Mouse (Mus musculus) v-Abl transformed pro-B cells (cell line): Measurements from ENCODE around the gene A530016L24Rik.

Source experiments
- in situ Hi-C, 2 experiments: fragments of 400-800 bp; cut with MboI; formaldehyde crosslinking; loops; one replicate each; pipeline ENCODE4 v1.15.1; 2025; ENCODE audit not compliant: unreplicated experiment in 2 of 2

A530016L24Rik gene

DNA sequence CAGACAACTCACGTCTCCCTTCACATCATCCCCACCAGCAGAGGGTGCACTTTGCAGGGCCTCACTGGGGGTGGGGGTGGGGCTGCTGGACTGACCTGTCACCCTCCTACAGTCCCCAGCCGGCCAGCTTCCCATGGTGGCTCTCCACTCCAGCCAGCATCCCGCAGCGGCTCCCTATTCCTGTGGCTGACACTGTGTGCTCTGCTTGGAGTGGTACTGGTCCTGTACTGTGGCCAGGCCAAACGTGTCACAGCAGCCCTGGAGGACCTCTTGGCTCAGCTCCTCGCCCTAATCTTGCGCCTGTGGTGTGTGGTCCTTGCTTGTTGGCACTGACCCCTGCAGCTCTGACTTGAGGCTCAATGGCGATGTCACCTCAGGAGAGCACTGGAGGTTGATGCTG, 8.5 kb downstream of the A530016L24Rik start:
- in situ Hi-C loops, result no loop called here

DNA sequence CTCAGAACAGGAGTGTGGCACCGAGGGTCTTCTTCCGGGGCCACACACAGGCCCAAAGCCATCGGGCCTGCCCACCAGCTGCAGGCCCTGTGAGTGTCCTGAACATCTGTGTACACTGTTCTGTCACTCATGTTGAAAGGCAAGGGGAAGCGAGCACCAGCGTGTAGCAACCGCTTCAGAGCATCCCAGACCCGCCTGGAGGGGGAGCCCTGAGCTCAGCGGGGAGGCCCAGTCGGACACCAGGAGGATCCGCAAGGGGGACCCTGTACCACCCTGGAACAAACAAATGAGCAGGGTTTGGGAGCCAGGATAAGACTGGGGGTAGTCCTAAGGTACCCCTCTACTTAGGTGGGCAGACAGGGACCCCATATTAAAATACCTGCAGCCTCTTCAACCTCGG, 9.4 kb downstream of the A530016L24Rik start:
- in situ Hi-C loops, result no loop called here

DNA sequence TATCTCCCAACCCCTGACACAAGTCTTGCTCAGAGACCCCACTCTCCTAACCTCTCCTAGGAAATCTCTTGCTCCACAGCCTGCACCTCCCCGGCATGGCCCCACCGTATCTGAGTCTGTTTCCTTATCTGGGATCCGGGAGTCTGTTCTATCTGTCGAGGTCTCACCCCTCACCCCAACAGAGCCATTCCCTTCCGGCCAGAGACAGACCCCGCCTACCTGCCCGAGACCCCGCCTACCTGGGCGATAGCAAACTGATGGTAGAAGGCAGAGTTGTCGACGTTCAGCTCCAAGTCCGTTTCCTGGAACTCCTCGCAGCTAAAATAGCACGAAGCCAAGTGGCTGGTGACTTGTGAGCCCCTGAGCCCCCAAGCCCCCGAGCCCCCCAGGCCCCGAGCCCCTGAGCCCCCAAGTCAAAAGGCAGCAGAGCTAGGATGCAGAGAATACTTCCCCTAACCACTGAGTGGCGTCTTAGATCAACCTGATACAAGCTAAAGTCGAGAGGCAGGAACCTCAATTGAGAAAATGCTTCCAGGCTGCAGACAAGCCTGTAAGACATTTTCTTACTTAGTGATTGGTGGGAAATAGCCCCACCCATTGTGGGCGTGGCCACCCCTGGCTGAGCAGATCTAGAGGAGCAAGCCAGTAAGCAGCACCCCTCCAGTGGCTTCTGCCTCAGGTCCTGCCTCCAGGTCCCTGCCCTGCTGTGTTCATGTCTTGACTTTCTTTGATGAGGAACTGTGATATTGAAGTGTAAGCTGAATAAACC, 13.9 kb downstream of the A530016L24Rik start:
- in situ Hi-C loops, result no loop called here

DNA sequence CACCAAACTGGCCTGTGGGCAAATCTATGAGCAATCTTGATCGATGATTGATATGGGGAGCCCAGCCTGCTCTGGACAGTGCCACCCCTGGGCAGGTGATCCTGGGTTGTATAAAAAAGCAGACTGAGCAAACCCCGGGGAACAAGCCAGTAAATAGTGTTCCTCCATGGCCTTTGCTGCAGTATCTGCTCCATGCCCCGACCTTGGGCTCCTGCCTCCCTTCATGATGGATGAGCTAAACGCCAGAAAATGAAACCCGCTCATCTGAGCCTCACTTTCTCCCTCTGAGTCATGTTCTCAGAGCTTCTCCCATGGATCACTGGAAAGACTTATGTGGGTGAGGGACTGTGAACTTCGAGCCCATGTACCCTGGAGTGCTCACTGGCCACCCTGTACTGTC, 17.0 kb downstream of the A530016L24Rik start:
- in situ Hi-C loops, result no loop called here

DNA sequence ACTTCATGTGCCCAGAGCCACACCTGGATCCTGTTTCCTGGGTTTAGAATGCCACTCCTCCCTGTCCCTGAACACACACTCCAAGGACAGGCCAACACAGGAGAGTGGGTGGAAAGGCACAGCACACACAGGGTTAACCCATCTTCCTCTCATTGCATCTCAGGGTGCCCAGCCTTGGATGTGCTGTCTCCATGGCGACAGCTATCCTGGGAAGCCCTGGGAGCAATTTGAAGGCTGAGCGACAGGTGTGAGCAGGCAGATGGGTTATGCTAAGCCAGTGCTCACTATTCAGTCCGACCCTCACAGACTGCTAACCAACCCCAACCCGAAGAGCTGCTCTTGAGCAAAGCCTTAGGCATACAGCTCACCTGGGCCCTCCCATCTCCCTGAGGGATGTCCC, 18.0 kb downstream of the A530016L24Rik start:
- in situ Hi-C loops, result no loop called here

DNA sequence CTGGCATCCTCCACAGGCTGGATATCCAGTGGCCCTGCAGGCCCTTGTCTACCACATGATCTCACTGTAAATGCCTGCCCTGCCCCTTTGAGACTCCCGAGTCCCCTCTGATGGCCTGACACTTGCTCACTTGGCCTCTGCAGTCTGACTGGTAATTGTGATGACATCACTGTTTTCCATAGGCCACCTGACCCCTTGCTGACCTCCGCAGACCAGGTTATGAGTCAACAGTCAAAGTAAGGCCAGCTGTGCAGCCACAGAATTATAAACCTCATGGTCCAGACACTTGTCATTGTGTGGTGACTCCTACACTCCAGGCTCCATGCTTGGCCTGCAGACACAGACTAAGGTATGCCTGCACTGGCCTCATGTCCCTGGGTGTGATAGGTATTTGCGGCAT, 18.7 kb downstream of the A530016L24Rik start:
- in situ Hi-C loops, result no loop called here

DNA sequence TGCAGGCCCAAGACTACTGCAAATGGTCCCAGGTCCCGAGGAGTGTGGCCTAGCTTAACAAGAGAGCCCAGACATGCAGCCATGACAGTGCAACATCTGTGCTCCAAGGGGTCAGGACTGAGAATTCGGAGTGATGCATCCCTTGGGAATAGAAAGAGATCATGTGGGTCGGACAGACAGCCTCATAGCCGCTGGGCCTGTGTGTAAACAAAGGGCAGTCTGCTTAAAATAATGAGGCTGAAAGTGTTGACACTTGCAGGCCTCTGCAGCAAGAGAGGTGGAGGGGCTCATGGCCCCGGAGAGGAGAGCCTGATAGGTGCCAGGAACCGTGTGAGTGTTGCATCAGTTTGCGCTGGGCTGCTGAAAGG, 21.1 kb downstream of the A530016L24Rik start:
- in situ Hi-C loops, result no loop called here

DNA sequence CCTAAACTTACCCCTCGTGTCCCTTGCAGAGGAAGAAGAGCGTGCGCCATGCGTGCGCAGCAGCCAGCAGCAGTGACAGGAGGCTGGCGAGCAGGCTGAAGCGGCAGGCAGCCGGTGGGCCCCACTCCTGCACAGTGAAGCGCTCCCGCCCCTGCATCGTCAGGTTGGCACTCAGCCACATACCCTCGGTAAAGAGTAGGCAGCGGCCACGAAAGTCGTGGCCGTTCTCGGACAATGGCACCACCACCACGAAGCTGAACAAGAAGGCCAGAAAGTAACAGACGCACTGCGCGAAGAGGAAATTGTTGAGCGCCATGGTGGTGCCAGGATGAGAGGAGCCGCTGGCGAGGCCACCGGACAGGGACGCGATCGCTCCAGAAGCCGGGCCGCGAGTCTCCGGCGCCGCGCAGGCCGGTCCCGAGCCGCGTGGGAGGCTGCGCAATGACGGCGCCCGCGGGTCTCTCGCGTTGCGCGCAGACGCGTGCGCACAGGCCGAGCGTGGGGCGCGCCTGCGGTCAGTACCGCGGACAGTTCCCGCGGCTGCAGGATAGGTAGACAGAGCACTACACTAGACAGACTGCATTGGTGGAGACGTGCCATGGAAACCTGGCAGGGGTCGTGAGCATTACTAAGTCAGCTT, 21.6 kb downstream of the A530016L24Rik start:
- in situ Hi-C loops, result no loop called here

DNA sequence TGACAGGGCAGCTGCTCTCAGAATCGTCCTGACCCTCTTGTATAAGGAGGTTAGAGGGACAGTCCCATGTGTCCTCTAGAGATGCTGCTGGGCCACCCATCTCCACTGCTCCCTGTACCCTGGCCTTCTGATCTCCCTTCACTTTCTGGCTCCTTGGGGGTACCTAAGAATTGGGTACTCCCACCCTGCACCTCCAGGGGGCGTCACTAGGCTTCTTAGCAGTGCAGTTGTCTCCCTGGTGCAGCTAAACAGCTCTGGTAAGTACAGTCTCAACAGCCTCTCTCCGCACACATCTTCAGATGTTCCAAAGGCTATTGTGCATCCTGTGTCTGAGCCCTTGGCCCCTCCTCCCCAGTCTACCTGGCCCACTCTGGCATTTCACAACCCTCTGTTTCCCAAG, 25.6 kb downstream of the A530016L24Rik start:
- in situ Hi-C loops, result no loop called here

DNA sequence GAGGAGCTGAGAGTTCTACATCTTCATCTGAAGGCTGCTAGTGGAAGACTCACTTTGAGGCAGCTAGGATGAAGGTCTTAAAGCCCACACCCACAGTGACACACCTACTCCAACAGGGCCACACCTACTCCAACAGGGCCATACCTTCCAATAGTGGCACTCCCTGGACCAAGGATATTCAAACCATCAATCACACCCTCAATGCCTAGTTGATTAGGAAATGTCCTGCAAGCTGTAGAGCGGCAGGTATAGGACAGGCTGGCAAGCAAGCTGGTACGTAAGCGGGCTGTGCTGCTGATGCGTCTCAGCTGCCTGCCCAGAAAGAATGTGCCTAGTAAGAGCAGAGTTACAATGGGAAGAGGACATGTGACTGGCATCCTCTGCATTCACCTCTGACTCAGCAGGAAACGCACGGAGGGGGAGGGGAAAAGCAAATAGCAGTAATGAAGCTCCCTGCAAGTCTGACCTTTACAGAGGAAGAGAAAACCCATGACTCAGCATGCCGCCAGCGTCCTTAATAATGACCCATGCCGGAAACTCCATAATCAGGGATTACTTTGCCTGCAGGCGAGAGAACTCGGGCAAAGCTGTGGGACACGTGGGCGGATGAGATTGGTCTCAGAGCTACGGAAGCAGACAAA, 27.6 kb downstream of the A530016L24Rik start, which contains the start of gene Tmem179:
Gene Tmem179 (minus strand): TSS at position 51 of the 641 bp plus-strand sequence.
- in situ Hi-C loops, result no loop called here

DNA sequence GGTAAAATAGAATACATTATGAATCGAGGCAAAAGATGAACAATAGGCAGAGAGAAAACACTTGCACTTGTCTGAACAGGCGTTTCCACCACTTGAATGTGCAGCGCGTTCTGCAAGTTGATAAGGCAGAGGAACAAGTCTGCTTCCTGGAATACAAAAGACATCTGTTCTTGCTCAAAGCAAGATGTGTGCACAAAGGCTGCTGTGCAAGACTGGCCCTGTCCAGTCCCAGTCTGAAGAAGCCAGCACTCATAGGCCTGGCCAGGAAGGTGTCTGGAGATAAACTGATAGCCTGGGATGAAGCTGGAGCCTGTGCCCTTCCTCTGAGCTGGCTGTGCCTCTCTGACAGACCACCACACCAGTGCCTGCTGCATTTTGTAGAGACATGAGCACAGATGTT, 28.9 kb downstream of the A530016L24Rik start:
- in situ Hi-C loops, result no loop called here

DNA sequence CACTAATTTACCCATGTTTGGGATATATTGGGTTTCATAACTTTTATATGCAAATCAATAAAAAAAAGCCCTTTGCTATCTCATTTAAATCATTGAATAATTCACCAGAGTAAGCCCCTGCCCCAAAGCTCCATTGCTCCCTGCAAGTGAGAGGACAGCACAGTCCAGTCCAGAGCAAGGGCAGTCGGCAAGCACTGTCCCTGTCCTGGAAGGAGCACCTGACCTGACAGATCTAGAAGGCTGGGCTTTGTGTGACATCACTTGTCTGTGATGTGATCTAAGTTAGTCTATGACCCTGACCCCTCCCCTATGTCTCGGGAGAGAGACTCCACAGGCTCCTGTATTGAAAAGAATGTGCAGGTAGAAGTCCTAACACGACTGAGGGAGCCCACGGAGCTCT, 44.5 kb downstream of the A530016L24Rik start:
- in situ Hi-C loops, result loop anchor here (25.0 kb wide), 3 partner anchors 846 to 1121 kb away; partner anchors contain the start of genes Ckb (in 1 of the 2), Exoc3l4 (in 1 of the 2), Lbhd2 (in 1 of the 2) and Trmt61a (in 1 of the 2)

DNA sequence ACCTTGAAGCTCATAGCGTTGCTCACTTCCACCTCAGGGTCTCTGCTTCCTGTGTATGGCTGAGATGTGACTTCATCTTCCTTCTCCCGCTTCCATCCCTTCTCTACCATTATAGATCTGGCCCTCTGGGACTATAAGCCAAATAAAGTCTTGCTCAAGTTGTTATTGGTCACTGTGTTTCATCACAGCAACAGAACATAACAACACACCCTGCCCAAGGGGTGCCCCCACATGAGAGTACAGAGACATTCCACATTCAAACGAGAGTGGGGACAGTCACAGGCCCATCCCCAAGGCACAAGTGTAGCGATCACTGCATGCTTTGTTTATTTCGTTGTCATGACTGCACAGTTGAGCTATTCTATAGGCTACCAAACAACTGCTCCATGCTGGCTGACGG, 48.0 kb downstream of the A530016L24Rik start:
- in situ Hi-C loops, result loop anchor here (5.0 to 25.0 kb wide), 4 partner anchors 420 to 1125 kb away; partner anchors contain the start of genes Ckb (in 1 of the 2), Exoc3l4 (in 1 of the 2), Lbhd2 (in 1 of the 2) and Trmt61a (in 1 of the 2)

DNA sequence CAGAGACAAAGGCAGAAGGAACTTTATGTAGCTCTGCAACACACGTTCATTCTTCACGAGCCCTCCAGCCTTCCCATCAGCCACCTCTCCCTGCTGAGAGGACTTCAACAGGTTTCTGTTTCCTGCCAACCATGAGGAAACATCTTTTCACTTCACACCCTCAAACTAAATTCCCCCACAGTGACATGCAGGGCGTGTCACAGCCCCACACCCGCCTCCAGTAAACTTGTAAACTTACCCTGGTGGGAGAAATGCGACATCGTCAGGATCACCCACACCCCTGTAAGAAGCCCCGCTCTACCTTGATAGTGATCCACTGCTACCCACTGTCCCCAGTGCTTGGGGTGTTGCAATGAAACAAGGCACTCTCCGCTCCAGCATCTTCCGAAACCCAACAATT, 49.1 kb downstream of the A530016L24Rik start:
- in situ Hi-C loops, result loop anchor here (5.0 to 25.0 kb wide), 4 partner anchors 421 to 1126 kb away; partner anchors contain the start of genes Ckb (in 1 of the 2), Exoc3l4 (in 1 of the 2), Lbhd2 (in 1 of the 2) and Trmt61a (in 1 of the 2)

DNA sequence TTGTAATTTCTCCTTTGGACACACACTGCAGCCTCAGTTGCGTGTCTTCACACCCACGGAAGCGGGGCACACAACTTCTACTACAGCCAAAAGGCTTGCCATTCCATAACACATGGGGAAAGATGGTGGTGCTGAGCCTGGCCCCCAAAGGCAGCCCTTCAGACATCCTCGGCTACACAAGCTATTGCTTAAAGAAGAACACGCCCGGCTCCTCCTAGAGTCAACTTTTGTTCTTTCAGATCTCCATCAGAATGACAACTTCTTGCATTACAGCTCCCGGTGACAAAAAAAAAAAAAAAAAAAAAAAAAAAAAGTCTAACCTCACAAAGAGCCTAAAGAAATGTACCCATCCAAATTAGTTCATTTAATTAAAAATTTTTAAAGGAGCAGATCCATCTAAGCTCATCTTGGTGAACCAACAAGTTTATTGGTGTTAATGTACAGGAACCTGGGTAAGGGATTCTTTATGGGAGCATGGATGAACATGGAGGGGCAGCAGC, 50.3 kb downstream of the A530016L24Rik start:
- in situ Hi-C loops, result loop anchor here (5.0 to 25.0 kb wide), 4 partner anchors 422 to 1127 kb away; partner anchors contain the start of genes Ckb (in 1 of the 2), Exoc3l4 (in 1 of the 2), Lbhd2 (in 1 of the 2) and Trmt61a (in 1 of the 2)

DNA sequence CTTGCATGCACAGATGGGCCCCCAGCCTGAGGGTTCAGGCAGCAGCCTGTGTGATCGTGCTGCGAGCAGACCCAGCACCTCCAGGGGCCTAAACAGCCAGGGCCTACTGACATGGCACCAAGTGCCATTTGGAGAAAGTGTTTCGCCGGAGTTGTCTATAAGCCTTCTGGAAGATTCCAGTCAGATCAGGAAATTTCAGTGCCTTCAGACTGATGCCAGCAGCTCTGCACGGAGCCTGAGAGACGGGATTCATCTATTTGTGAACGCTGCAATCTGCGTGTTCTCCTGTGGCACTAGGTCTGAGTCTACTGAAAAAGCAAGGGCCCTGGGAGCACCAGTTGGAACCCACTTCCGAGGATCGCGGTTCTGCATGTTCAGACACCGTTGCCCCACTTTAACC, 51.1 kb downstream of the A530016L24Rik start:
- in situ Hi-C loops, result loop anchor here (5.0 to 25.0 kb wide), 5 partner anchors 393 to 1128 kb away; partner anchors contain the start of genes Ckb (in 1 of the 2), Exoc3l4 (in 1 of the 2), Kif26a (in 1 of the 2) and Lbhd2 (in 1 of the 2)

DNA sequence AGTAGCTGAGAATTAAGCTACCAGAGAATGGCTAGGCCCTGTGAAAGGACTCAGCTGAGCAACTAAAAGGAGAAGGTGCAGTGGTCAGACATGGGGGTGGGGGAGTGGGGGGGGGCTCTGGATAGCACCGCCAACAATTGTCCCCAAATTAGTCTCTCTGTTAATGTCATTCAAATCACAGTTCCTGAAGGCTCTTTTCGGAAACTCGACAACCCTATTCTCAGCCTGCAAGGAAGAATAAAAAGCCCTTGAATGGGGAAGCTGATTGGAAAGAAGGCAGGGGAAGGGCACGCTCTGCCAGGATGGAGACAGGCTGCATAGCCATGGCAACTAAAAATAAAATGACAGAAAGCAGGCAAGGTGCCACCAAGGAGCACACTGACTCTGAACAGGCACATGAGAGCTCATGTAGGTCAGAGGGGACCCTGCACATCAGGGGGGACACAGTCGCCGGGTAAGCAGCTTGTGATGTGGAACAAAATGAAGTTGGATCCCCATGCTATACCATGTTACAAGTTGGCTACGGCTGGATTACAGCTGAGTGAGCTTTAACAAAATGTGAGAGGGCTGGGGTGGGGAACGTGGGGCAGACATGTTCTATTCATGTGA, 52.3 kb downstream of the A530016L24Rik start:
- in situ Hi-C loops, result loop anchor here (5.0 to 25.0 kb wide), 5 partner anchors 394 to 1129 kb away; partner anchors contain the start of genes Ckb (in 1 of the 2), Exoc3l4 (in 1 of the 2), Kif26a (in 1 of the 2) and Lbhd2 (in 1 of the 2)

DNA sequence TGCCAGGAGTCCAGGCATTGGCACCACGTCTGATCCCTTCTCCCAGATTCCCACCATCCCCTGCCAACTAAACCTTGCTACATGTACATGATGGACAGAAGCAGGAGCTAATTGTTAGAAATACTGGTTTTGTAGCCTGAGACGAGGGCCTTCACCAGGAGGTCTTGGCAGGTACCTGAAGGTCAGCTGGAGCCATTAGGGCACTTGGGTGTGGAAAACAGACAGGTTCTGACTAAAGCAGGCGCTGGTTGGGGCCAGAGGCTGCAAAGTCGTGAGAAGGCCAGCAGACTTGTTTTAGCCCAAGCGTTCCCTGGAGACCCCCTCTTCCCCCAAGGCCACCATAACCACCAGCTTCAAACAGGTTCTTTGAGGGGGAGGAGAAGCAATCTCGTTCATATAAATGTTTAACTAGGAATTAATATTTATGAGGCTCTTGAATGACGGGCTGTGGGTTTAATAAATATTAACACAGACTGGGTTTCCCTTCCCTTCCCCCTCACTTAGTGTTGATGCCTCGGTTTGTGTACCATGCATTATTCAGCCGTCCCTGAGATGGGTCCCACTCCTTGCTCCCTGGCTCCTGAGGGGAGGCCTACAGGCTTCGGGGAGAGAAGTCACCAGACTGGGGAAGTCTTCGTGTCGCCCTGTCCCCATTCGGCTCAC, 53.1 kb downstream of the A530016L24Rik start:
- in situ Hi-C loops, result loop anchor here (5.0 to 25.0 kb wide), 5 partner anchors 395 to 1130 kb away; partner anchors contain the start of genes Ckb (in 1 of the 2), Exoc3l4 (in 1 of the 2), Kif26a (in 1 of the 2) and Lbhd2 (in 1 of the 2)

DNA sequence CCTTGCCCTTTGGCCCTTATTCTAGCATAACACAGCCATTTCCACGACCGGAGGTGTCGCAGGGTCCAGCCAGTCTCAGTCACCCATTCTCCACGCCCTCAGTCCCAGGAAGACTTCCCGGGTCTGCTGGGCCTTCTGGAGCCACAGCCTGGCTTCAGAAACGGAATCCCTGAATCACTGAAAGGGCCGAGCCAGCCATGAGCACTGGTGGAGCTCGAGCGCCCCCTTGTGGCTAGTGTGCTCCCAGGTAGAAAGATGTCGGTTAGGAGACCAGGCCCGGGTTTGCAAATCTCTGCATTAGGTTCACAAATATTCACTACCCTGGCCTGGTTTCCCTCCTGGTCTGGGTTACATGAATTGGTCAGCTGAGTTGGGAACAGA, 53.7 kb downstream of the A530016L24Rik start:
- in situ Hi-C loops, result loop anchor here (5.0 to 25.0 kb wide), 5 partner anchors 396 to 1131 kb away; partner anchors contain the start of genes Ckb (in 1 of the 2), Exoc3l4 (in 1 of the 2), Kif26a (in 1 of the 2) and Lbhd2 (in 1 of the 2)
